Mouse (Mus musculus): Measurements from ENCODE around the gene Wdr95.

Wdr95 gene

DNA sequence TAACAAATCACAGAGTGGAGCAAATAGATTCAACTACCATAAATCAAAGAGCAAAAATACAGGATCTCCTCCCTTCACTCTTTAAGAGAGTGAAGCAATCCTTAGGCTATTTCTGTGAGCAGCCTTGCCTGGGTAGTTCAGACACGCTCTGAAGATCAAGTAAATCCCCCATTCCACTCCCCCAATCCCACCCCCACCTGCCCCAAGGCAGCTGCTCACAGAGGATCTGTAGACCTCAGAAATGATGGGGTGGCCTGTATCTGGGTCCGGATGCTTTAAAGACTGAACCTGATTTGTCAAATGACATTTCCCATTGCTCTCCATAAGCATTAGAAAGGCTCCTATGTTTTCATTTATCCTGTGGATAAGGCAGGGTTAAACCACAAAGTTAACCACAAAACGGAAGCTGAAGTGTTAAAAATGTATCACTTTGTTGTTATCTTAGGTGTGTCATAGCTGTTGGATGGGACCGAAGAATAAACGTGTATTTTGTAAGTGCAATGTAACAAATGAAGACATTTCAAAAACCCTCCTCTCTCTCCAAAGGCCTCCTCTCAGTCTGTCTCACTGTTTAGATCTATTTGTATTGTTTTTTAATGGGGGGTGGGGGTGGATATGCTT, 54.3 kb downstream of the Wdr95 start:
- DNase-seq (ENCODE audit: low read depth, low spot score) = no peak

- DNase-seq (ENCODE audit: low read depth, low spot score) = no peak
These were observed 55.0 kb downstream of the Wdr95 start for GRCm38 (mm10) chr5:149583507-149583906.

- no peak for DNase-seq (ENCODE audit: low read depth, low spot score)
These were observed 55.7 kb downstream of the Wdr95 start for GRCm38 (mm10) chr5:149584154-149584655.

DNA sequence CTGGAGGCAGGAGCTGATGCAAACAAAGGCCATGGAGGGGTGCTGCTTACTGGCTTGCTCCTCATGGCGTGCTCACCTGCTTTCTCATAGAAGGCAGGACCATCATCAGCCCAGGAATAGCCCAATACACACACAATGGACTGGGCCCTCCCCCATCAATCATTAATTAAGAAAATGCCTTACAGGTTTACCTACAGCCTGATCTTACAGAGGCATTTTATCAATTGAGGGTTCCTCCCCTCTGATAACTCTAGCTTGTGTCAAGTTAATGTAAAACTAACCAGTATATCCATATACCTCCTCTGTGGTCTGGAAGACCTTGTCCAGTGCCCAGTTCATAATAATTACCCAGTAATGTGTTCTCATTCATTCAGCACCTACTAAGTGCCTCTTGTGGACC, 56.8 kb downstream of the Wdr95 start:
- DNase-seq (ENCODE audit: low read depth, low spot score) = no peak

- peak; percentile 56 for DNase-seq (ENCODE audit: low read depth, low spot score)
These were observed 57.4 kb downstream of the Wdr95 start for GRCm38 (mm10) chr5:149585910-149586309.

DNA sequence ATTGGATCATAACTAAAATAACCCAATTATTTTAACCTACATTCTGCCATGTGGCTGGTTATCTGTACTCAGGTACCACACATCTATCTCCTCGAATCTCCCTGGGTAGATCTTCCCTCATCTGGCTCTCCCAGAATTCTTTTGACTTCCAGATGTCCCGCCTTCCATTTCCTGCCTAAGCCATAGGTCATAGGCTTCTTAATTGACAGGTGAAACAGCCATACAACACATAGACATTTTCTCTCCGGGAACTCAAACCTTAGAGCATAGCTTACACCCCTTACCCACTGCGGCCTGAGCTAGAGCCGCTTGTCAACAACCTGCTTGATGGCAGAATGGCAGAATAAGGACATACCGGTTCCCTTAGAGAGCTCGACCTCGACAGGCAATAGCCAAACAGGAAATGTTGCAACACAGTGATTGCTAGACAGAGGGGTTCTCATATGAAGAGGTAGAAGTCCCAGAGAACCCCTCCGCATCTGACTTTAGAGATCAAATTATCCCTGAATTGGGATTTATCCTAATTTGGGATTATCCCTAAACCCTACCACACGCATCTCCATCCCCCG, 58.9 kb downstream of the Wdr95 start:
- peak; percentile 41 for DNase-seq (ENCODE audit: low read depth, low spot score)

DNA sequence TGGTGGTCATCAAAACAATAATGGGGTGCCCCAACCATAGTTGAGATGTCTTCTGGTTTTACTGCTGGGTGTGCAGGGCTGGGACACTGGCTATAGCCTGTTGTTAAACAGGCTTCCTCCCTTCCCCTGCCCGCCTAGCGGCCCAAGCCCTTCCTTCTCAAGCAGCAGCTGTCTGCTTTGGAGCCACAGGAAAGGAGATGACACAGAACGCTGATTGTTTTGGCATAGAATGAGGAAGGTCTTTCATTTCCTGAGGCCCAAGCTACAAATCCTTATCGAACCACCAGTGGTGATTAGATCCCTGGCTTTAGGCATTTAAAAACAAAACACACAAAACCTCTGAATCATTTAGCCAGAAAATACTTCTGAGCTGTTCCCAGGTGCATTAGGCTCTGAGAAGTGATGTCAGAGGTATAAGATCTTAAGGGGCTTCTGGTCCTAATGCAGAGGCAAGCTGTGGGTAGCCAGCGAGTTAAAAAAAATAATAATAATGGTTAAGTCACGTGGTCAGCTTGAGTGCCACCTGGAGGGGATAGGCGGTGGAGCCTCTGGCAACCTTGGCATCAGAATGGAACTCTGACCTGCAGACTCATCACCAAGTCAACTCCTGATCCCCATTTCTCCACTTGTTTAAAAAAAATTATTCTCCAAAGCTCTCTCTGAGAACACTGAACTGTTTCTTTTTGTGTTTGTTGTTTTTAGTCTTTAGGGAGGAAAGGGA, 60.5 kb downstream of the Wdr95 start:
- DNase-seq (ENCODE audit: low read depth, low spot score) = no peak

DNA sequence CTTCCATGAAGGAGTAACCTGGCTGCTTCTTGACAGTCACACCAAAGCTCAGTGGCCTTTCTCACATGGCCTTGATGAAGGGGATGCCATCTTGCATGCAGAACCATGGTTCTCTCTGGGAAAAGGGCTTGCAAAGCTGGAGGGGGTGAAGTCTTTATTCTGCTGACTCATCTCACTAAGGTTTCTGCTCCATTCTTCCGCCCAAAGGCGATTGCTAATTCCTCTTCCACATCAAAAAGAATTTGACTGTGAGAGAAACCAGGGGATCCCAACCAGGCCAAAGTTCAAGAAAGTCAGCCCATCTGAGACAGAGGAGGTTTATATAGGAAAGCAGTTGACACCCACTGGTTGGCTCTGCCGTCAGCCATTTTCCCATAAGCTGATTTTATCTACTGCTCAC, 61.5 kb downstream of the Wdr95 start:
- no peak for DNase-seq (ENCODE audit: low read depth, low spot score)

DNA sequence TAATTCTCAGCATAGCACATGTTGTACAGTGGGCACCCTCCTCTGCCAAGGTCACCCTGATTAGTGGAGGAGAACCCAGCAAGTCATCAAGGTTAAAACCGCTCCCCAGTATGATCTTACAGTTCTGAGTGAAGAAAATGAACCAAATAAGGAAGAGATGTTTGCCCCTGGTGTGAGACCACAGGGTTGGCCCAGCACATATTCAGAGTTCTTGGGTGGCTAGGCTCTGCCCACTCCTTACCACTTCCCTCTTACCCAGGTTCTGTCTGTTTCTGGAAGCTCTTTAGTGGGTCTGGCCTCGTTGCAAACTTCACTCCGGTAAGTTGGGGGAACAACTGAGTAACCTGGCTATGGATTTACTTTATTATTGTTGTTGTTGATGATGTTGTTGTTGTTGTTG, 65.7 kb downstream of the Wdr95 start:
- DNase-seq (ENCODE audit: low read depth, low spot score) = no peak

DNA sequence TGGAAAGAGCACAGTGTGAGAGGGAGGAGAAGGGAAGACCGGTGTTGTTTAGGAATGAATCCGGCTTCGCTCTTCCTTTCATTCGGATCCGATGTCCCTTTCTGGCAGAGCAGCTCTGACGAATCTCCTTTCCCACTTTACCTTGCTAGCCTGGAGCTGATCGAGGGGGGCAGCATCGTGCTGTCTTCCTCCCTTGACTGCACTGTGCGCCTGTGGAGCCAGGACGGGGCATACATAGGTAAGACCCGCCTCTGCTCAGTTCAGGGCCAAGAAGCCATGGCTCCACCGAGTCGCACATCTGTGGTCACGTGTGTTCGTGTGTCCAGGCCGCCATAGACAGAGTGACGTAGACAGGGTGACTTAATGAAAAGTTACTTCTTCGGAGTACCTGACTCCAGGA, 68.9 kb downstream of the Wdr95 start:
- no peak for DNase-seq (ENCODE audit: low read depth, low spot score)

GRCm38 (mm10) chr5:149601996-149602395, 73.5 kb downstream of the Wdr95 start:
- DNase-seq (ENCODE audit: low read depth, low spot score) = no peak

- no peak for DNase-seq (ENCODE audit: low read depth, low spot score)
These were observed 74.8 kb downstream of the Wdr95 start for GRCm38 (mm10) chr5:149603241-149603640.

GRCm38 (mm10) chr5:149607083-149607720, 78.7 kb downstream of the Wdr95 start:
- no peak for DNase-seq (ENCODE audit: low read depth, low spot score)

GRCm38 (mm10) chr5:149611476-149612164, 83.1 kb downstream of the Wdr95 start:
- DNase-seq (ENCODE audit: low read depth, low spot score) = no peak

- DNase-seq (ENCODE audit: low read depth, low spot score) = no peak
These were observed 83.7 kb downstream of the Wdr95 start for GRCm38 (mm10) chr5:149612165-149612518.

GRCm38 (mm10) chr5:149612740-149613139, 84.3 kb downstream of the Wdr95 start:
- no peak for DNase-seq (ENCODE audit: low read depth, low spot score)

GRCm38 (mm10) chr5:149616138-149616537, 87.7 kb downstream of the Wdr95 start:
- DNase-seq (ENCODE audit: low read depth, low spot score) = no peak

DNA sequence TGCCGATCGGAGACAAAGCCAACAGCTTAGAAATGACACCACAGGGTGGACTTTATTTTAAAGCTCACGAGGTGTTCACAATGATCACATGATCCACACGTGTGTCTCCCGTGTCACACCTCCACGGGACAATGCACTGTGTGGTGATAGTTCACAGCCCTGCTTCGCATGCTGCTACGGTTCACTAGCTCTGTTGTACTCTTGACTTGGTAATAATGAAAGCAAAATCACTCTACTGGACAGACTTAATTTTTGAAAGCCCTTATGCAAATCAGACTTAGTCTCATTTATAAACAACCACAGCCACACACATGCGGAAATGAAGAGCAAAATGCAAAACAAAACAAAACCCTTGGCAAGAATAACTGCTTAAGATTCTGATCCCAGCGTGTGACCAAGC, 88.3 kb downstream of the Wdr95 start:
- no peak for DNase-seq (ENCODE audit: low read depth, low spot score)

DNA sequence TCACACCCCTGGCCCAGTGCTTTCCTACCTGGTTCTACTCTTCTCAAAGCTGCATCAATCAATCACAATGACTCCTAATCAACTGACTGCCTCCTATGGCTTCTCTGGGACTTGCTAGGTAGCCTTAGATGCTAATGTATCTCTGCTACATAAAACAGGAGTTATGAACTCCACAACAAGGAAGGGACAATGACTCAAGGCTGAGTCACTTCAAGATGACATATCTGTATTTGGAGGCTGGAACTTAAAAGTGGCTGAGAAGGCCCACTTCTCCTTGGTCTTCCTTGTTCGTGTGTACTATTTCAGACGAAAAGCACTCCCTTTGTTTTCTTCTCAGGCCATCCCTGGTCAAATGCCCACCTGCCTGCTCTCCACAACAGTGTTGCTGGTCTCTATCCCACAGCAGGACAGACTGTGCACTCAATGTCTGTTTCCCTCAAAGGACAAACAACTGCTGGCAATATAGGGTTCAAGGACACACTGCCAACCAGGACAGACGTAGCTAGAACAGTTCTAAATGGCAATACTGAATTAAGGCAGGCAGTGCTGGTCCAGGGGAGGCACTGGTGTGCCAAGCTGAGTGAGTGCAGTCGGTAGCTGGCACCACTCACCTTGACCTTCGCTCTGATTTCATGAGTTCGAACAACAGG, 89.4 kb downstream of the Wdr95 start:
- DNase-seq (ENCODE audit: low read depth, low spot score) = no peak

GRCm38 (mm10) chr5:149622152-149622551, 93.7 kb downstream of the Wdr95 start:
- no peak for DNase-seq (ENCODE audit: low read depth, low spot score)

DNA sequence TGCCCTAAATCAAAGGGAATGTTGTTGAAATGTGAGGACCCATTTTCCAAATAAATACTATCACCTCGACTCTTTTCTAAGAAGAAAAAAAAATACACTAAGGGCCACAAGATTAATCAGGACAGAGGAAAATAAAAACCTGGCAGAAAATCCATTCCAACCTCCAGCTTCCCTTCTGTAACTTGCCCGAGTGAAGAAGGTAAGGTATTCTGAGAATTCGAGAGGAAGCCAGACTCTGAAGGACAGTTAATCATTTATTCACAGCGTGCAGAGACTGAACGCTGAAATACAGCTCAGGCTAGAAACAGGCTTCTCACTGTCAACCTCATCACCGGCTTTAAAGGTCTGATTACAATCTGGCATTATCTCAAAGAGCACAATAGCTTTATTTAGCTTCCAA, 94.2 kb downstream of the Wdr95 start:
- no peak for DNase-seq (ENCODE audit: low read depth, low spot score)

Data from CD4-positive, CD25-positive, alpha-beta regulatory T cell, adult 2 months (primary cell).